Mouse (Mus musculus) heart, postnatal 0 days (tissue): ENCODE measurements around the gene Optc. TPM values are rescaled to one million over a fixed set of nuclear protein-coding genes. Genes with fewer than 3 reads are reported as not detected.

ENCODE experiments used
- ATAC-seq: fragments of 200-750 bp; cut with Nextera tagmentation; 2 replicates; pipeline ENCODE4 v1.8.0; 2017; ENCODE audit warnings: low read depth, moderate number of reproducible peaks, moderate library complexity; ENCODE audit not compliant: insufficient read depth
- DNase-seq: peaks from one replicate; pipeline ENCODE4 v3.0.0-alpha.2; 2016; ENCODE audit warnings: low spot score
- H3K27ac ChIP-seq: fragments of 300-500 bp; sonication (generic); 2 replicates; pipeline ENCODE4 v1.5.1; 2014; ENCODE audit warnings: low read depth, mild to moderate bottlenecking
- H3K27me3 ChIP-seq: fragments of 300-500 bp; sonication (generic); 2 replicates; pipeline ENCODE4 v1.6.1; 2014; ENCODE audit warnings: low read length, mixed read lengths; ENCODE audit not compliant: control insufficient read depth, insufficient read depth
- H3K36me3 ChIP-seq: fragments of 300-500 bp; sonication (generic); replicated peaks from 2 replicates; pipeline ENCODE4 v1.6.1; 2014; ENCODE audit warnings: low read length, mixed read lengths; ENCODE audit not compliant: control insufficient read depth, insufficient read depth
- H3K4me1 ChIP-seq: fragments of 300-500 bp; sonication (generic); 2 replicates; pipeline ENCODE4 v1.6.1; 2014; ENCODE audit warnings: antibody characterized with exemption; ENCODE audit not compliant: control insufficient read depth, insufficient read depth
- H3K4me2 ChIP-seq: fragments of 300-500 bp; sonication (generic); 2 replicates; pipeline ENCODE4 v1.6.1; 2014; ENCODE audit warnings: low read depth, mild to moderate bottlenecking, low read length, moderate library complexity
- H3K4me3 ChIP-seq: fragments of 300-500 bp; sonication (generic); 2 replicates; pipeline ENCODE4 v1.5.1; 2014; ENCODE audit warnings: low read depth, low read length
- H3K9ac ChIP-seq: fragments of 300-500 bp; sonication (generic); replicated peaks from 2 replicates; pipeline ENCODE4 v1.6.1; 2014; ENCODE audit warnings: low read depth, low read length, mixed read lengths
- H3K9me3 ChIP-seq: fragments of 300-500 bp; sonication (generic); replicated peaks from 2 replicates; pipeline ENCODE4 v1.6.1; 2016; ENCODE audit warnings: low read length; ENCODE audit not compliant: control insufficient read depth
- CTCF ChIP-seq: IDR thresholded peaks from 2 replicates; pipeline ENCODE4 v1.5.1; 2016; ENCODE audit warnings: antibody characterized with exemption, control low read depth, low read depth
- EP300 ChIP-seq: IDR thresholded peaks from 2 replicates; pipeline ENCODE4 v1.6.1; 2016; ENCODE audit warnings: antibody characterized with exemption, low read depth
- WGBS: fragments of 180-500 bp; shearing (Covaris S2); extraction: QIAGEN DNeasy Blood & Tissue Kit; methylation state at CpG from one replicate; pipeline ENCODE4 v1.1.7; 2014; 5-methylcytosine and 5-hydroxymethylcytosine counted together
- polyA plus RNA-seq: library from polyadenylated mRNA; unstranded; fragments of >200 nt; fragmentation: Nextera tagmentation; extraction: Ambion mirVana; gene quantifications from 2 replicates; pipeline ENCODE4 v1.2.1, GENCODE M21; 2015
- total RNA-seq: library from RNA; depleted of rRNA; stranded (reverse); fragments of >200 nt; gene quantifications from 2 replicates; pipeline ENCODE4 v1.2.3, GENCODE M21; 2014; ENCODE audit warnings: low replicate concordance

Gene Optc
- total and polyA plus RNA-seq, 2 experiments from 2014 or later = 0.07 to 3.2 TPM

- peaks cover 18% of the 10 kb centered on the region for H3K4me1 ChIP-seq
- WGBS = 88% methylated on average over 5 of the region's 5 CpGs
- TF ChIP-seq EP300 = no peak
- no peak for TF ChIP-seq CTCF
- no peak overlapping the region for H3K27ac ChIP-seq
- H3K9ac ChIP-seq = no peak overlapping the region
- no peak for DNase-seq
- no peak for ATAC-seq
- H3K9me3 ChIP-seq = no peaks in the 10 kb centered on the region
- H3K36me3 ChIP-seq = no peaks in the 10 kb centered on the region
- no peak overlapping the region for H3K4me2 ChIP-seq
- no peak overlapping the region for H3K4me3 ChIP-seq
- H3K27me3 ChIP-seq = no peaks in the 10 kb centered on the region
Observed at GRCm38 (mm10) chr1:133923071-133923470, 15.3 kb upstream of the Optc start.

DNA sequence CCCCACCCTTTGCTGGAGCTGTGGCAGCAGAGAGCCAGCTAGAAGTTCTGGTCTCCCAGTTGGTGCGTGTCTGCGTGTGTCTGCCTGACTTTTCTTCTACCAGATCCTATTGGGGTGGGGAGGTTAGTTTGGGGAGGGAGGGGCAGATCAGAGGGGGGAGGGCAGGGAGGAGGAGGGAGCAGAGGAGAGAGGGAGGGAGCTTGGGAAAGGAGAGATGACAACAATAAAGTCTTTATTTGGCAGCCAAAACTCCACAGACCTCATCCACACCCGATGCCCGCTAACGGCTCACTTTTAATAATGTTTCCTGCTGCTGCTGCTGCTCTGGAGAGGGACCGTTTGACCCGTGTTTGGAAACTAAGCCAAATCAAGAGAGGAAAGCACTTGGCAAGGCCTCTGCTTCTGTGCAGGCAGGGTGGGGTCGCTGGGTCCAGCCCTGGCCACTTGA, 13.5 kb upstream of the Optc start, which contains the start of gene Prelp:
Gene Prelp, minus strand, starts transcription at position 111 of the 448 bp plus-strand sequence.
- WGBS = 3% methylated on average over 8 of the region's 8 CpGs

GRCm38 (mm10) chr1:133920876-133921275, 13.1 kb upstream of the Optc start:
- peak overlapping the region; percentile 7; the same call in 1 of the 2 replicates for H3K4me3 ChIP-seq
- DNase-seq (no peak), ATAC-seq (no peak)
- no peak for TF ChIP-seq EP300
- no peak for TF ChIP-seq CTCF
- H3K36me3 ChIP-seq = no peaks in the 10 kb centered on the region
- peak overlapping the region; percentile 26 for H3K4me2 ChIP-seq
- no peaks in the 10 kb centered on the region for H3K9me3 ChIP-seq
- 45% methylated on average over 3 of the region's 3 CpGs for WGBS
- H3K27ac ChIP-seq = peak overlapping the region; percentile 80
- no peaks in the 10 kb centered on the region for H3K27me3 ChIP-seq
- no peak overlapping the region for H3K9ac ChIP-seq
- H3K4me1 ChIP-seq = peaks cover 33% of the 10 kb centered on the region

More for the DNA sequence above, 13.5 kb upstream of the Optc start, which contains the start of gene Prelp:
- peaks cover 29% of the 10 kb centered on the region for H3K4me1 ChIP-seq
- H3K36me3 ChIP-seq = no peaks in the 10 kb centered on the region
- no peak within 1 kb of the TSS for H3K9ac ChIP-seq
- H3K27me3 ChIP-seq = no peaks in the 10 kb centered on the region
- TF ChIP-seq CTCF (no peak), EP300 (no peak)
- H3K9me3 ChIP-seq = no peaks in the 10 kb centered on the region
- ATAC-seq (peak; percentile 53), DNase-seq (peak; percentile 70)
- H3K27ac ChIP-seq = peak within 1 kb of the TSS; percentile 80
- H3K4me3 ChIP-seq = peak within 1 kb of the TSS; percentile 7; the same call in 1 of the 2 replicates
- H3K4me2 ChIP-seq = peak within 1 kb of the TSS; percentile 26

- 59% methylated on average over 3 of the region's 3 CpGs for WGBS
- DNase-seq (no peak), ATAC-seq (no peak)
- Histone ChIP-seq H3K27ac (peak overlapping the region; percentile 80; the same call in 1 of the 2 replicates), H3K4me1 (peaks cover 38% of the 10 kb centered on the region), H3K36me3 (no peaks in the 10 kb centered on the region), H3K9me3 (no peaks in the 10 kb centered on the region), H3K4me2 (peak overlapping the region; percentile 26; the same call in 1 of the 2 replicates), H3K9ac (no peak overlapping the region), H3K27me3 (no peaks in the 10 kb centered on the region), H3K4me3 (no peak overlapping the region)
- no peak for TF ChIP-seq EP300
- TF ChIP-seq CTCF = no peak
Observed at GRCm38 (mm10) chr1:133920401-133920800, 12.6 kb upstream of the Optc start.

GRCm38 (mm10) chr1:133918088-133918470, 10.3 kb upstream of the Optc start:
- 63% methylated on average over 6 of the region's 6 CpGs for WGBS
- no peaks in the 10 kb centered on the region for H3K36me3 ChIP-seq
- H3K9ac ChIP-seq = no peak overlapping the region
- ATAC-seq = no peak
- TF ChIP-seq EP300 = no peak; the same call in 1 of the 2 replicates
- TF ChIP-seq CTCF = no peak
- no peak for DNase-seq
- 0 out of 2 replicates have a peak overlapping the region, but pooled peaks have one; percentile 0 for H3K4me2 ChIP-seq
- peaks cover 36% of the 10 kb centered on the region for H3K4me1 ChIP-seq
- peak overlapping the region; percentile 62 for H3K27ac ChIP-seq
- no peaks in the 10 kb centered on the region for H3K9me3 ChIP-seq
- no peaks in the 10 kb centered on the region for H3K27me3 ChIP-seq
- H3K4me3 ChIP-seq = no peak overlapping the region
